8 mouse cellular contexts compared by ENCODE assay signal in genomic region chr5:139253301-139253741, GRCm38 (mm10). TPM values are rescaled to one million over a fixed set of nuclear protein-coding genes. Genes with fewer than 3 reads are reported as not detected.
A peak's percentile ranks its signal among the peaks of the same experiment; 100 is the strongest.
DNase-seq lines count a peak whose midpoint lies in the region; ATAC-seq and TF ChIP-seq lines count a peak whose summit lies in the region.

No protein-coding gene starts in this region.

- peak overlapping the region; percentile 90 for H3K27ac ChIP-seq in heart, embryonic 16.5 days (ENCODE audit: low read length)
- peak overlapping the region; percentile 95 for H3K27ac ChIP-seq in stomach, embryonic 16.5 days (ENCODE audit: low read length)

- WGBS in heart, embryonic 16.5 days: 1% methylated on average over 6 of the region's 6 CpGs
- under 1% methylated on average over 6 of the region's 6 CpGs for WGBS in stomach, embryonic 16.5 days

- peak overlapping the region; percentile 66 for H3K4me3 ChIP-seq in heart, embryonic 16.5 days (ENCODE audit: low read length)
- peak overlapping the region; percentile 86 for H3K4me3 ChIP-seq in stomach, embryonic 16.5 days (replicated peaks; ENCODE audit: low read length)

- POLR2A ChIA-PET in Patski (lab: Charles Lee): interaction anchor here (1.1 to 1.9 kb wide), 3 partner anchors 10 to 94 kb away, joined by 3 to 6 read pairs (median 3); no protein-coding TSS in a partner anchor

- peaks cover 54% of the 10 kb centered on the region for H3K4me1 ChIP-seq in heart, embryonic 16.5 days (ENCODE audit: control insufficient read depth, insufficient read depth, low read length)
- H3K4me1 ChIP-seq in stomach, embryonic 16.5 days (ENCODE audit: control insufficient read depth, insufficient read depth, low read length): peaks cover 31% of the 10 kb centered on the region

- H3K36me3 ChIP-seq in heart, embryonic 16.5 days (ENCODE audit: control insufficient read depth, insufficient read depth): peaks cover 9% of the 10 kb centered on the region; the same call in 1 of the 2 replicates
- H3K36me3 ChIP-seq in stomach, embryonic 16.5 days (ENCODE audit: control insufficient read depth, insufficient read depth, low read length): 0 out of 2 replicates have a peak, but pooled peaks cover 7% of the 10 kb centered on the region

- H3K27me3 ChIP-seq in Patski: no peaks in the 10 kb centered on the region
- no peaks in the 10 kb centered on the region for H3K27me3 ChIP-seq in heart, embryonic 16.5 days (ENCODE audit: control insufficient read depth, insufficient read depth, low read length)
- H3K27me3 ChIP-seq in stomach, embryonic 16.5 days (ENCODE audit: control insufficient read depth, insufficient read depth, low read length): no peaks in the 10 kb centered on the region

- DNase-seq in frontal cortex, adult 2 months (ENCODE audit: extremely low spot score in 1 of 2, low spot score in 1 of 2): peak; percentile 36 to 47
- no peak for DNase-seq in frontal cortex, postnatal 25 days (ENCODE audit: low spot score in 2 of 2)
- DNase-seq in Patski (ENCODE audit: low read depth, low spot score): no peak
- peak; percentile 26 to 31 for DNase-seq in cerebellum, postnatal 36 days
- peak; percentile 27 to 58 for DNase-seq in kidney, postnatal 36 days

- CTCF ChIA-PET in Patski (lab: Charles Lee): no interaction called here

- H3K9ac ChIP-seq in heart, embryonic 16.5 days (ENCODE audit: low read length): peak overlapping the region; percentile 93
- peak overlapping the region; percentile 93 for H3K9ac ChIP-seq in stomach, embryonic 16.5 days (ENCODE audit: low read length)

- H3K4me2 ChIP-seq in heart, embryonic 16.5 days (ENCODE audit: low read depth, low read length): peak overlapping the region; percentile 94
- peak overlapping the region; percentile 93 for H3K4me2 ChIP-seq in stomach, embryonic 16.5 days (ENCODE audit: low read depth, low read length)

- TF ChIP-seq CTCF in Patski (IDR thresholded peaks at IDR 0.05): no peak

- in situ Hi-C loops in Patski (cut with MboI; ENCODE audit: low pct_unique_long_range_greater_than_20kb): no loop called here

- H3K9me3 ChIP-seq in heart, embryonic 16.5 days (replicated peaks; ENCODE audit: control insufficient read depth, low read length): no peaks in the 10 kb centered on the region
- H3K9me3 ChIP-seq in stomach, embryonic 16.5 days (replicated peaks; ENCODE audit: control insufficient read depth, low read length): no peaks in the 10 kb centered on the region

- peak; percentile 13 for ATAC-seq in Patski
- no peak for ATAC-seq in heart, embryonic 16.5 days (replicated peaks; ENCODE audit: extremely low read depth, insufficient read depth, low FRiP score)
- ATAC-seq in megakaryocyte progenitor cell, adult 5-6 weeks (replicated peaks; ENCODE audit: poor library complexity): peak; percentile 63
- ATAC-seq in stomach, embryonic 16.5 days (ENCODE audit: insufficient read depth, low FRiP score): no peak

RNA-seq across cellular contexts. Expression of gene Get4, which starts 1.2 kb away (rescaled TPM):
- polyA plus RNA-seq in frontal cortex, adult 2 months (2012; rRNA removed): 81.8 and 91.6 TPM in 2 replicates
- polyA plus RNA-seq in Patski (2021): 134 TPM
- polyA plus RNA-seq in heart, embryonic 16.5 days (2015; fragmentation: Nextera tagmentation; extraction: Ambion mirVana): 141 and 145 TPM in 2 replicates
- total RNA-seq in megakaryocyte progenitor cell, adult 5-6 weeks (2015): 23.0 and 39.2 TPM in 2 replicates
- 17.4 and 27.4 TPM in 2 replicates for total RNA-seq in megakaryocyte progenitor cell, adult 5-6 weeks (2017)
- 136 and 142 TPM in 2 replicates for polyA plus RNA-seq in stomach, embryonic 16.5 days (2015; fragmentation: Nextera tagmentation; extraction: Ambion mirVana)

RNA-seq across cellular contexts. Expression of gene Sun1, which starts 52.9 kb away (rescaled TPM):
- polyA plus RNA-seq in frontal cortex, adult 2 months (2012; rRNA removed): 102 and 115 TPM in 2 replicates
- 107 TPM for polyA plus RNA-seq in Patski (2021)
- polyA plus RNA-seq in heart, embryonic 16.5 days (2015; fragmentation: Nextera tagmentation; extraction: Ambion mirVana): 35.7 and 41.5 TPM in 2 replicates
- total RNA-seq in megakaryocyte progenitor cell, adult 5-6 weeks (2015): 18.8 and 21.5 TPM in 2 replicates
- 37.2 and 37.4 TPM in 2 replicates for total RNA-seq in megakaryocyte progenitor cell, adult 5-6 weeks (2017)
- polyA plus RNA-seq in stomach, embryonic 16.5 days (2015; fragmentation: Nextera tagmentation; extraction: Ambion mirVana): 56.2 and 58.3 TPM in 2 replicates

Comparison
In these comparisons a context has a peak if more than half of its experiments do, and no peak if none do; other contexts are left out.
1. DNase-seq: peak in frontal cortex, adult 2 months (2 of 2), cerebellum, postnatal 36 days (2 of 2) and kidney, postnatal 36 days (2 of 2); none in frontal cortex, postnatal 25 days (0 of 2) and Patski (single experiment).
2. ATAC-seq: peak in Patski (single experiment) and megakaryocyte progenitor cell, adult 5-6 weeks (single experiment); none in heart, embryonic 16.5 days (single experiment) and stomach, embryonic 16.5 days (single experiment).